Mouse (Mus musculus) lung, postnatal 0 days (tissue): ENCODE data around the gene Gnai3.

Experiments
- CTCF ChIP-seq: IDR thresholded peaks from 2 replicates; pipeline ENCODE4 v1.5.1; 2016; ENCODE audit warnings: antibody characterized with exemption, mild to moderate bottlenecking
- EP300 ChIP-seq: IDR thresholded peaks from 2 replicates; pipeline ENCODE4 v1.6.1; 2016; ENCODE audit warnings: antibody characterized with exemption, mild to moderate bottlenecking, control low read depth

GRCm38 (mm10) chr3:108184742-108185141 lies 38.8 kb upstream of the Gnai3 start:
- TF ChIP-seq EP300 (peak; percentile 75), CTCF (no peak)
